Mouse (Mus musculus) midbrain, postnatal 0 days (tissue): ENCODE data around the gene Olfr47. TPM values are rescaled to one million over a fixed set of nuclear protein-coding genes. Genes with fewer than 3 reads are reported as not detected.

Source experiments
- ATAC-seq: fragments of 200-750 bp; cut with Nextera tagmentation; 2 replicates; pipeline ENCODE4 v1.8.0; 2017; ENCODE audit warnings: moderate number of reproducible peaks, mild to moderate bottlenecking, moderate TSS enrichment, moderate library complexity; ENCODE audit not compliant: low FRiP score
- DNase-seq: peaks from one replicate; pipeline ENCODE4 v3.0.0-alpha.2; 2015; ENCODE audit warnings: low spot score
- H3K27ac ChIP-seq: fragments of 300-500 bp; sonication (generic); 2 replicates; pipeline ENCODE4 v1.5.1; 2014; ENCODE audit warnings: low read depth, mild to moderate bottlenecking, low read length, mixed read lengths
- H3K27me3 ChIP-seq: fragments of 300-500 bp; sonication (generic); 2 replicates; pipeline ENCODE4 v1.6.1; 2014; ENCODE audit warnings: low read length, control low read depth, mixed read lengths; ENCODE audit not compliant: insufficient read depth
- H3K36me3 ChIP-seq: fragments of 300-500 bp; sonication (generic); 2 replicates; pipeline ENCODE4 v1.6.1; 2014; ENCODE audit warnings: low read length, control low read depth, mixed read lengths; ENCODE audit not compliant: insufficient read depth
- H3K4me1 ChIP-seq: fragments of 300-500 bp; sonication (generic); 2 replicates; pipeline ENCODE4 v1.6.1; 2014; ENCODE audit warnings: mild to moderate bottlenecking, control low read depth, antibody characterized with exemption, low read length, mixed read lengths; ENCODE audit not compliant: insufficient read depth
- H3K4me2 ChIP-seq: fragments of 300-500 bp; sonication (generic); 2 replicates; pipeline ENCODE4 v1.6.1; 2014; ENCODE audit warnings: low read depth, mild to moderate bottlenecking, low read length, mixed read lengths; ENCODE audit not compliant: poor library complexity, severe bottlenecking
- H3K4me3 ChIP-seq: fragments of 300-500 bp; sonication (generic); 2 replicates; pipeline ENCODE4 v1.5.1; 2014; ENCODE audit warnings: low read depth, mild to moderate bottlenecking, low read length, moderate library complexity
- H3K9ac ChIP-seq: fragments of 300-500 bp; sonication (generic); replicated peaks from 2 replicates; pipeline ENCODE4 v1.6.1; 2014; ENCODE audit warnings: mild to moderate bottlenecking, low read length, moderate library complexity, mixed read lengths; ENCODE audit not compliant: poor library complexity, severe bottlenecking
- H3K9me3 ChIP-seq: fragments of 300-500 bp; sonication (generic); 2 replicates; pipeline ENCODE4 v1.6.1; 2016; ENCODE audit warnings: low read length, control low read depth
- CTCF ChIP-seq: IDR thresholded peaks from 2 replicates; pipeline ENCODE4 v1.5.1; 2016; ENCODE audit warnings: antibody characterized with exemption, mild to moderate bottlenecking
- WGBS: fragments of 180-500 bp; shearing (Covaris S2); extraction: QIAGEN DNeasy Blood & Tissue Kit; methylation state at CpG from one replicate; pipeline ENCODE4 v1.1.7; 2014; 5-methylcytosine and 5-hydroxymethylcytosine counted together
- polyA plus RNA-seq: library from polyadenylated mRNA; unstranded; fragments of >200 nt; fragmentation: Nextera tagmentation; extraction: Ambion mirVana; gene quantifications from 2 replicates; pipeline ENCODE4 v1.2.1, GENCODE M21; 2015
- total RNA-seq: library from RNA; depleted of rRNA; stranded (reverse); fragments of >200 nt; gene quantifications from 2 replicates; pipeline ENCODE4 v1.2.3, GENCODE M21; 2014

The Olfr47 gene
- total and polyA plus RNA-seq, 2 experiments from 2014 or later: not detected

GRCm38 (mm10) chr6:43242061-43242460 lies 10.7 kb downstream of the Olfr47 start:
- no peaks in the 10 kb centered on the region for H3K27me3 ChIP-seq
- ATAC-seq (no peak), DNase-seq (no peak)
- H3K4me2 ChIP-seq: no peak overlapping the region
- TF ChIP-seq CTCF: peak; percentile 29; the same call in 1 of the 2 replicates
- H3K4me1 ChIP-seq: no peaks in the 10 kb centered on the region
- H3K4me3 ChIP-seq: no peak overlapping the region
- H3K36me3 ChIP-seq: no peaks in the 10 kb centered on the region
- H3K27ac ChIP-seq: no peak overlapping the region
- H3K9me3 ChIP-seq: no peaks in the 10 kb centered on the region
- H3K9ac ChIP-seq: no peak overlapping the region
- 17% methylated on average over 4 of the region's 4 CpGs for WGBS

GRCm38 (mm10) chr6:43247396-43247795 lies 16.1 kb downstream of the Olfr47 start:
- TF ChIP-seq CTCF: no peak
- Histone ChIP-seq H3K9me3 (no peaks in the 10 kb centered on the region), H3K4me3 (no peak overlapping the region), H3K9ac (no peak overlapping the region), H3K27me3 (no peaks in the 10 kb centered on the region), H3K36me3 (no peaks in the 10 kb centered on the region), H3K4me2 (no peak overlapping the region), H3K27ac (no peak overlapping the region), H3K4me1 (no peaks in the 10 kb centered on the region)
- 70% methylated on average over 3 of the region's 3 CpGs for WGBS
- ATAC-seq: no peak; the same call in 1 of the 2 replicates
- DNase-seq: no peak

- no peaks in the 10 kb centered on the region for H3K4me1 ChIP-seq
- ATAC-seq (no peak), DNase-seq (no peak)
- no peak for TF ChIP-seq CTCF
- no peak overlapping the region for H3K4me3 ChIP-seq
- H3K27ac ChIP-seq: no peak overlapping the region
- WGBS: 84% methylated on average over 1 of the region's 1 CpGs
- no peaks in the 10 kb centered on the region for H3K36me3 ChIP-seq
- no peak overlapping the region for H3K4me2 ChIP-seq
- H3K27me3 ChIP-seq: no peaks in the 10 kb centered on the region
- H3K9me3 ChIP-seq: no peaks in the 10 kb centered on the region
- H3K9ac ChIP-seq: no peak overlapping the region
These were observed 21.7 kb downstream of the Olfr47 start for GRCm38 (mm10) chr6:43252994-43253393.

GRCm38 (mm10) chr6:43254193-43254926 lies 23.0 kb downstream of the Olfr47 start:
- DNase-seq: peak; percentile 35

GRCm38 (mm10) chr6:43260756-43261155 lies 29.4 kb downstream of the Olfr47 start:
- no peak for TF ChIP-seq CTCF
- no peak overlapping the region for H3K9ac ChIP-seq

More at GRCm38 (mm10) chr6:43254193-43254926, 23.0 kb downstream of the Olfr47 start:
- Histone ChIP-seq H3K9ac (no peak overlapping the region), H3K4me3 (no peak overlapping the region), H3K36me3 (no peaks in the 10 kb centered on the region), H3K4me1 (no peaks in the 10 kb centered on the region), H3K27me3 (no peaks in the 10 kb centered on the region), H3K27ac (no peak overlapping the region), H3K9me3 (no peaks in the 10 kb centered on the region), H3K4me2 (no peak overlapping the region)
- WGBS: 69% methylated on average over 7 of the region's 7 CpGs
- TF ChIP-seq CTCF: peak; percentile 62
- no peak for ATAC-seq

GRCm38 (mm10) chr6:43265363-43266041 lies 34.2 kb downstream of the Olfr47 start, which contains the start of gene Arhgef5:
Gene Arhgef5 (plus strand): TSS chr6:43265582.
- no peak for TF ChIP-seq CTCF
- no peak within 1 kb of the TSS for H3K27ac ChIP-seq
- no peak for DNase-seq

More at GRCm38 (mm10) chr6:43260756-43261155, 29.4 kb downstream of the Olfr47 start:
- H3K36me3 ChIP-seq: no peaks in the 10 kb centered on the region
- H3K4me2 ChIP-seq: no peak overlapping the region
- no peak overlapping the region for H3K27ac ChIP-seq
- DNase-seq: no peak
- no peak for ATAC-seq
- H3K27me3 ChIP-seq: peaks cover 7% of the 10 kb centered on the region; the same call in 1 of the 2 replicates
- H3K9me3 ChIP-seq: no peaks in the 10 kb centered on the region
- WGBS: 78% methylated on average over 2 of the region's 2 CpGs
- H3K4me3 ChIP-seq: no peak overlapping the region
- 0 out of 2 replicates have a peak, but pooled peaks cover 3% of the 10 kb centered on the region for H3K4me1 ChIP-seq

More at GRCm38 (mm10) chr6:43265363-43266041, 34.2 kb downstream of the Olfr47 start, which contains the start of gene Arhgef5:
- Histone ChIP-seq H3K4me3 (peak within 1 kb of the TSS; percentile 50), H3K4me2 (peak within 1 kb of the TSS; percentile 83), H3K36me3 (no peaks in the 10 kb centered on the region), H3K4me1 (0 out of 2 replicates have a peak, but pooled peaks cover 3% of the 10 kb centered on the region), H3K9ac (peak within 1 kb of the TSS; percentile 52), H3K27me3 (peaks cover 16% of the 10 kb centered on the region), H3K9me3 (no peaks in the 10 kb centered on the region)
- 2% methylated on average over 31 of the region's 48 CpGs for WGBS
- ATAC-seq: peak; percentile 64
